Mouse (Mus musculus): ENCODE results near the gene Xlr4a. TPM values are rescaled to one million over a fixed set of nuclear protein-coding genes. Genes with fewer than 3 reads are reported as not detected.

Xlr4a gene
- total RNA-seq, 2 experiments from 2014 or later = not detected

DNA sequence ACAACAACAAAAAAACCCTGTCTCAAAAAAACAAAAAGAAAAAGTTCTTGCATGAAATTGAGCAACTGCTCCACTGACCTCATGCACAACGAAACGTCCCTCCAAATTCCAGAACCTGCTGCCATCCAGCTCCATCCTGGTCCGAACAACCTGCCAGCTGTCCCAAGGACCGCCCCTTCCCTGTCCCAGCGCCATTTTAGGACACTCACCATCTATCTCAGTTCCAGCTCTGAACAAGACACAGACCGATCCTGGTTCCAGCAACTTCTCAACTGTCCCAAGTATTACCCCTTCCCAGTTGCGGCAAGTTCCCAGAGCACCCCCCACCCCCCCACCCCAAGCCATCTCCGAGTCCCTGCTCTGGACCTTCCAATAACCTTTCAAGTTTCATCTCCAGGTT, 43.4 kb downstream of the Xlr4a start:
- H3K4me3 ChIP-seq = no peak overlapping the region
- TF ChIP-seq CTCF (conservative IDR thresholded peaks at IDR 0.05) = no peak
- no peak overlapping the region for H3K27ac ChIP-seq
- DNase-seq (ENCODE audit: low spot score in 2 of 2) = no peak

DNA sequence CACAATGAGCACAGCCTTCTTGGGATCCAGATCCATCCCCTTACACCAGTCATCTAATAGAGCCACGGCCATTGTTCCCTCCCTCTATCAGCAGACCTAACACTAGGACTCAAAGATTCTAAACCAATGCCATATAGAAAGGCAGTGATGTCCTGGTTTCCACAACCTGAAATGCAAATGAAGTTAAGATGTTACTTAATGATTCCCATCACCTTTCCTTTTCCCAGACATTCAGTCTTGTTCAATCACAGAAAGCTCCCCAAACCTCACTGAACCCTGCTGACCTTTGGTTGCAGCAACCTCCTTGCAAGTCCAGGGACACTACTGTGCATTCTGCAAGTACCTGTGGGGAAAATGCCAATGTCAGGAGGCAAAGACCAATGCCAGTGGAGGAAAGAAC, 45.3 kb downstream of the Xlr4a start, which contains the start of gene Pnma5:
TSS of gene Pnma5 (minus strand) at position 101 of the 400 bp plus-strand sequence.
- Histone ChIP-seq H3K27ac (no peak within 1 kb of the TSS), H3K4me3 (no peak within 1 kb of the TSS)
- DNase-seq (ENCODE audit: low spot score in 2 of 2) = no peak
- no peak for TF ChIP-seq CTCF (conservative IDR thresholded peaks at IDR 0.05)

Other genes starting within 250 kb of the Xlr4a start
- 10 to 100 TPM; 49.0 to 55.4 TPM for gene Cetn2, start 164.1 kb downstream of the Xlr4a start, total RNA-seq (2021)
- 10 to 100 TPM; 21.3 to 22.1 TPM for gene Nsdhl, start 163.9 kb downstream of the Xlr4a start, total RNA-seq (2021)
- gene Zfp185, start 95.1 kb downstream of the Xlr4a start, total RNA-seq (2021) = 1 to 10 TPM; 1.4 to 1.5 TPM
- under 1 TPM in 1 of 2 experiments, not detected in 1; 0.54 TPM for gene Pnma5, start 45.4 kb downstream of the Xlr4a start, total RNA-seq (2021)
- 10 to 100 TPM; 20.3 to 23.3 TPM for gene Pnma3, start 17.7 kb downstream of the Xlr4a start, total RNA-seq (2021)
- 1 to 10 TPM in 1 of 2 experiments, not detected in 1; 1.7 TPM for gene Xlr3a, start 14.6 kb upstream of the Xlr4a start, total RNA-seq (2021)
- gene Gm14685, start 34.6 kb upstream of the Xlr4a start, total RNA-seq (2021) = 1 to 10 TPM; 2.9 to 3.1 TPM
- gene Xlr5b, start 66.3 kb upstream of the Xlr4a start, total RNA-seq (2021) = not detected
- gene DXBay18, start 67.0 kb upstream of the Xlr4a start, total RNA-seq (2021) = under 1 TPM in 1 of 2 experiments, not detected in 1; 0.91 TPM
- gene Spin2d, start 94.5 kb upstream of the Xlr4a start, total RNA-seq (2021) = not detected
- 1 to 10 TPM in 1 of 2 experiments, under 1 TPM in 1; 0.15 to 1.7 TPM for gene Xlr3b, start 109.7 kb upstream of the Xlr4a start, total RNA-seq (2021)
- gene Xlr4b, start 131.9 kb upstream of the Xlr4a start, total RNA-seq (2021) = not detected
- gene F8a, start 145.8 kb upstream of the Xlr4a start, total RNA-seq (2021) = 10 to 100 TPM; 12.9 to 14.0 TPM
- not detected for gene Xlr4c, start 160.7 kb upstream of the Xlr4a start, total RNA-seq (2021)
- not detected for gene Xlr3c, start 182.9 kb upstream of the Xlr4a start, total RNA-seq (2021)
- not detected for gene Xlr5a, start 210.5 kb upstream of the Xlr4a start, total RNA-seq (2021)
- not detected for gene Xlr5c, start 210.5 kb upstream of the Xlr4a start, total RNA-seq (2021)